Mouse (Mus musculus): ENCODE results near the gene Otop3.

DNA sequence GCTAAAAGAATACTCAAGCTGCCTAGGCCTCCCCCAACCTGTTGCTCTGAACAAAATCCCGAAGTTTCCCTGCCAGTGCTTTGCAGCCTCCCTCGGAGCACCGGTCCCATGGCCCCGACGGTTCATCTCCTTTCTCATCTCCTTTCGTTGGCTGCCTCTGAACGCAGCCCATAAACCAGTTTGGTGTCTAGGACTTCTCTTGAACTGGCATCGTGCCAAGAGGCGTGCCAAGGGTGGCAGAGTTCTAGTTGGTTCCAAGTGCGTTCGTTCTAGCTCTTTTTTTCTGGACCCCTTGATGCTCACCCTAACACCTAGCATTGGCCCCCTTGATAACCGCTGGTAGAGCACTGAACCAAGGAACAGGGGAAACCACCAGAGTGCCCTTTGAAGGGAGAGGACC, 692 bp downstream of the Otop3 start:
- TF ChIP-seq CTCF (IDR thresholded peaks at IDR 0.05; ENCODE audit: borderline replicate concordance, extremely low read depth, insufficient read depth, insufficient read length) (no peak), POLR2A (IDR thresholded peaks at IDR 0.05; ENCODE audit: borderline replicate concordance, extremely low read depth, insufficient read depth, insufficient read length, poor library complexity, severe bottlenecking) (no peak)
